Mouse (Mus musculus) stomach, postnatal 0 days (tissue): ENCODE measurements around the gene Epha6. TPM values are rescaled to one million over a fixed set of nuclear protein-coding genes. Genes with fewer than 3 reads are reported as not detected.
A peak's percentile ranks its signal among the peaks of the same experiment; 100 is the strongest.

Source experiments
- ATAC-seq: fragments of 200-750 bp; cut with Nextera tagmentation; 2 replicates; pipeline ENCODE4 v1.8.0; 2017; ENCODE audit not compliant: low FRiP score, low TSS enrichment
- DNase-seq: peaks from one replicate; pipeline ENCODE4 v3.0.0-alpha.2; 2016; ENCODE audit warnings: low spot score
- H3K27ac ChIP-seq: fragments of 300-500 bp; sonication (generic); replicated peaks from 2 replicates; pipeline ENCODE4 v1.5.1; 2014; ENCODE audit warnings: mild to moderate bottlenecking, control low read depth
- H3K27me3 ChIP-seq: fragments of 300-500 bp; sonication (generic); 2 replicates; pipeline ENCODE4 v1.6.1; 2014; ENCODE audit warnings: low read length; ENCODE audit not compliant: control insufficient read depth, insufficient read depth
- H3K36me3 ChIP-seq: fragments of 300-500 bp; sonication (generic); 2 replicates; pipeline ENCODE4 v1.6.1; 2014; ENCODE audit warnings: low read length, mixed read lengths; ENCODE audit not compliant: control insufficient read depth, insufficient read depth
- H3K4me1 ChIP-seq: fragments of 300-500 bp; sonication (generic); replicated peaks from 2 replicates; pipeline ENCODE4 v1.6.1; 2014; ENCODE audit warnings: antibody characterized with exemption; ENCODE audit not compliant: control insufficient read depth, insufficient read depth
- H3K4me2 ChIP-seq: fragments of 300-500 bp; sonication (generic); replicated peaks from 2 replicates; pipeline ENCODE4 v1.6.1; 2014; ENCODE audit warnings: low read depth, mild to moderate bottlenecking, control low read depth, moderate library complexity
- H3K4me3 ChIP-seq: fragments of 300-500 bp; sonication (generic); 2 replicates; pipeline ENCODE4 v1.5.1; 2014; ENCODE audit warnings: low read depth, low read length, control low read depth
- H3K9ac ChIP-seq: fragments of 300-500 bp; sonication (generic); 2 replicates; pipeline ENCODE4 v1.6.1; 2014; ENCODE audit warnings: mild to moderate bottlenecking, low read length, control low read depth, mixed read lengths
- H3K9me3 ChIP-seq: fragments of 300-500 bp; sonication (generic); 2 replicates; pipeline ENCODE4 v1.6.1; 2016; ENCODE audit warnings: low read length; ENCODE audit not compliant: control insufficient read depth
- CTCF ChIP-seq: IDR thresholded peaks from 2 replicates; pipeline ENCODE4 v1.5.1; 2016; ENCODE audit warnings: antibody characterized with exemption, low read depth, mild to moderate bottlenecking, moderate library complexity
- EP300 ChIP-seq: optimal IDR thresholded peaks from 2 replicates; pipeline ENCODE3; 2016; ENCODE audit warnings: antibody characterized with exemption
- WGBS: fragments of 180-500 bp; shearing (Covaris S2); extraction: QIAGEN DNeasy Blood & Tissue Kit; methylation state at CpG from one replicate; pipeline ENCODE4 v1.1.7; 2014; 5-methylcytosine and 5-hydroxymethylcytosine counted together
- polyA plus RNA-seq: library from polyadenylated mRNA; unstranded; fragments of >200 nt; fragmentation: Nextera tagmentation; extraction: Ambion mirVana; gene quantifications from 2 replicates; pipeline ENCODE4 v1.2.1, GENCODE M21; 2015

The Epha6 gene
- polyA plus RNA-seq, 1 experiment from 2014 or later, result 0.08 TPM

GRCm38 (mm10) chr16:59772297-59772696 is 833.0 kb downstream of the Epha6 start:
- TF ChIP-seq CTCF (no peak), EP300 (no peak)
- H3K36me3 ChIP-seq, result no peaks in the 10 kb centered on the region
- DNase-seq (no peak), ATAC-seq (no peak)
- H3K4me1 ChIP-seq, result no peaks in the 10 kb centered on the region
- no peaks in the 10 kb centered on the region for H3K27me3 ChIP-seq
- no peak overlapping the region for H3K4me3 ChIP-seq
- H3K27ac ChIP-seq, result no peak overlapping the region
- no peak overlapping the region for H3K9ac ChIP-seq
- no peak overlapping the region for H3K4me2 ChIP-seq
- WGBS, result 51% methylated on average over 2 of the region's 2 CpGs
- no peaks in the 10 kb centered on the region for H3K9me3 ChIP-seq

GRCm38 (mm10) chr16:59770421-59770820 is 834.9 kb downstream of the Epha6 start:
- H3K27ac ChIP-seq, result no peak overlapping the region
- WGBS, result 94% methylated on average over 1 of the region's 1 CpGs
- H3K9me3 ChIP-seq, result no peaks in the 10 kb centered on the region
- H3K4me1 ChIP-seq, result no peaks in the 10 kb centered on the region
- H3K27me3 ChIP-seq, result no peaks in the 10 kb centered on the region
- DNase-seq, result no peak
- no peak overlapping the region for H3K4me2 ChIP-seq
- H3K9ac ChIP-seq, result no peak overlapping the region
- no peaks in the 10 kb centered on the region for H3K36me3 ChIP-seq
- ATAC-seq, result no peak
- TF ChIP-seq CTCF, result no peak
- no peak for TF ChIP-seq EP300
- no peak overlapping the region for H3K4me3 ChIP-seq

- Histone ChIP-seq H3K9me3 (no peaks in the 10 kb centered on the region), H3K9ac (no peak overlapping the region), H3K36me3 (no peaks in the 10 kb centered on the region), H3K4me2 (no peak overlapping the region), H3K4me1 (no peaks in the 10 kb centered on the region), H3K27me3 (no peaks in the 10 kb centered on the region), H3K27ac (no peak overlapping the region), H3K4me3 (no peak overlapping the region)
- no peak for TF ChIP-seq EP300
- no peak for TF ChIP-seq CTCF
- ATAC-seq, result no peak
- 89% methylated on average over 7 of the region's 7 CpGs for WGBS
- no peak for DNase-seq
These were observed 835.4 kb downstream of the Epha6 start for GRCm38 (mm10) chr16:59769936-59770335.

- DNase-seq (no peak), ATAC-seq (no peak)
- no peaks in the 10 kb centered on the region for H3K4me1 ChIP-seq
- no peak overlapping the region for H3K9ac ChIP-seq
- no peak overlapping the region for H3K4me2 ChIP-seq
- 76% methylated on average over 4 of the region's 4 CpGs for WGBS
- no peak for TF ChIP-seq EP300
- TF ChIP-seq CTCF, result no peak
- no peaks in the 10 kb centered on the region for H3K27me3 ChIP-seq
- H3K36me3 ChIP-seq, result no peaks in the 10 kb centered on the region
- no peak overlapping the region for H3K27ac ChIP-seq
- no peak overlapping the region for H3K4me3 ChIP-seq
- H3K9me3 ChIP-seq, result no peaks in the 10 kb centered on the region
These were observed 844.5 kb downstream of the Epha6 start for GRCm38 (mm10) chr16:59760875-59761274.

- peak; percentile 72 for ATAC-seq
These were observed 854.4 kb downstream of the Epha6 start for GRCm38 (mm10) chr16:59750905-59751304.

GRCm38 (mm10) chr16:59743669-59744068 is 861.7 kb downstream of the Epha6 start:
- Histone ChIP-seq H3K4me3 (no peak overlapping the region), H3K9ac (no peak overlapping the region), H3K27me3 (no peaks in the 10 kb centered on the region), H3K27ac (no peak overlapping the region), H3K36me3 (no peaks in the 10 kb centered on the region), H3K9me3 (no peaks in the 10 kb centered on the region), H3K4me1 (no peaks in the 10 kb centered on the region), H3K4me2 (no peak overlapping the region)
- TF ChIP-seq CTCF, result no peak
- TF ChIP-seq EP300, result no peak
- DNase-seq, result no peak
- 38% methylated on average over 1 of the region's 1 CpGs for WGBS
- no peak for ATAC-seq

More at GRCm38 (mm10) chr16:59750905-59751304, 854.4 kb downstream of the Epha6 start:
- Histone ChIP-seq H3K4me2 (no peak overlapping the region), H3K9ac (no peak overlapping the region), H3K36me3 (no peaks in the 10 kb centered on the region), H3K27me3 (no peaks in the 10 kb centered on the region), H3K27ac (no peak overlapping the region), H3K4me1 (no peaks in the 10 kb centered on the region), H3K9me3 (no peaks in the 10 kb centered on the region), H3K4me3 (no peak overlapping the region)
- DNase-seq, result peak; percentile 19
- WGBS, result 48% methylated on average over 4 of the region's 4 CpGs
- no peak for TF ChIP-seq CTCF
- no peak for TF ChIP-seq EP300

- H3K4me2 ChIP-seq, result no peak overlapping the region
- 72% methylated on average over 4 of the region's 4 CpGs for WGBS
- H3K9me3 ChIP-seq, result no peaks in the 10 kb centered on the region
- no peak overlapping the region for H3K9ac ChIP-seq
- no peaks in the 10 kb centered on the region for H3K36me3 ChIP-seq
- no peak for TF ChIP-seq CTCF
- no peak for TF ChIP-seq EP300
- no peak overlapping the region for H3K4me3 ChIP-seq
- H3K4me1 ChIP-seq, result no peaks in the 10 kb centered on the region
- ATAC-seq, result no peak
- H3K27ac ChIP-seq, result no peak overlapping the region
- H3K27me3 ChIP-seq, result no peaks in the 10 kb centered on the region
- no peak for DNase-seq
These were observed 889.8 kb downstream of the Epha6 start for GRCm38 (mm10) chr16:59715524-59715923.
